Mouse (Mus musculus) kidney, postnatal 10 days (tissue): ENCODE results near the gene Ptk6.
A peak's percentile ranks its signal among the peaks of the same experiment; 100 is the strongest.

Experiments
- DNase-seq: peaks from one replicate; pipeline ENCODE4 v3.0.0; 2021; ENCODE audit warnings: mixed read lengths

Ptk6 gene

DNA sequence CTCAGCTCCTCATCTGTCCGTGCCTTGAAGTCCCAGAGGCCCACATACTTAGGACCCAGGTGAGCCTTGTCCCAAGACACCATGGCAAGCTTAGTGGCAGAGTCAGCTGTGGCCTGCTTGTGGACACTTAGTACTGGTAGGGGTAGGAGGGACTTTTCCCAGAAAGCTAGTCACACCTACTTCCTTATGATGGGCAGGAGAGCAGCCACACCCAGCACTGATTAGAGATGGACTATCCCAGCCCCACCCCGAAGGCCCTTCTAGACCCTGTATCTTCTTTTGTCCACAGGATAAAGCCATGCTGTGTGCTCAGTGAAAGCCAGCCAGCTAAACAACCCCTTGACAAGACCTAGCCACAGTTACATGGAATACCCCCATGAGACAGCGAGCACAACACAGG is at the start of gene Ptk6:
Gene Ptk6, minus strand, starts transcription at position 368 of the 400 bp plus-strand sequence.
- DNase-seq, result no peak

DNA sequence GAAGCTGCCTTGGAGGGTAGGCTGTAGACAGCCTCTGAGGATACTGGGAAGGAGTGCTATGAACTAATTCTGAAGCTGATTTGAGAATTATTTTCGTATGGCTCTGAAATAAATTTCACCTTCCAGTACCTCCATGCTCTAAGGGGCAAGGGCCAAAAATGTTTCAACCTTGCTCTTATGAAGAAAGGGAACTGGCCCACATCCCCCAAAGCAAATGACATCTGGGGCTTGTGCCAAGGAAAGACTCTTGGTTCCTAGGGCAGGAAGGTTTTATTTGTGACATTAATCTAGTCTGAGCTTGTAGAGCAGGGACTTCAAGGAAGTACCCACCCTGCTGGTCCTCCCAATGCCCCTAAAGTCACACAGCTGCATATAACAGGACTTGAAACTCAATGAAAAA is 49.3 kb upstream of the Ptk6 start:
- DNase-seq, result no peak

DNA sequence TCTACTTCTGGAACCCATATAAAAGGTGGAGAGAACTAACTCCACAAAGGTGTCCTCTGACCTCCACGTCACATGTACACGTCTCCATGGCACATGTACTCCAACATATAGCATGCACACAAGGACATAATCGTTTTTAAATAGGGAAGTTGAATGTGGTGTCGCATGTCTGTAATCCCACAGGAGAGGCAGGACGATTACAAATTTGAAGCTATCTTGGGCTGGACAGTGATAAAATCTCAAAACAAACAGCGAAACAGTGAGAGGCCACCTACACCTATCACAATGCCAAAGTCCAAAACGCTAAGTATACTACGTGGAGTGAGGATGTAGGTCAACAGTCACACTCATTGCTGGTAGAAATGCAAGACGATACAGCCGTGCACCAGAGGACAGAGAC is 46.6 kb upstream of the Ptk6 start:
- no peak for DNase-seq

DNA sequence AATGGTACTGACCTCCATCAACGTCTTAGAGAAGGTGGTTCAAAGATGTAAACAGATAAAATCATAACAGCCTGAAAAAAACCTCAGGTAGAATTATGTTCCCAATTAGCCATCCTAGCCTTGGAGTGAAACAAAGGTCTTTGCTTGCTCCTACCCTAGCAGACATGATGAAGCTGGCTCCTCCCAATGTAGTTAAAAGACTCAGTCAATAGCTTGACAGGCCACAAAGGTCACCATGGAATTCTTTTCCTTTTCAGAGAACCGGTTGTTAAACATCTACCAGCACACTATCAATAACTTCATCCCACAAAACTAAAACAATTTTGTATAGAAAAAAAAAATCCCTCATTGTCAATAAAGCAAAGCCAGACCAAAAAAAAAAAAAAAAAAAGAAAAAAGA is 42.4 kb upstream of the Ptk6 start:
- no peak for DNase-seq

DNA sequence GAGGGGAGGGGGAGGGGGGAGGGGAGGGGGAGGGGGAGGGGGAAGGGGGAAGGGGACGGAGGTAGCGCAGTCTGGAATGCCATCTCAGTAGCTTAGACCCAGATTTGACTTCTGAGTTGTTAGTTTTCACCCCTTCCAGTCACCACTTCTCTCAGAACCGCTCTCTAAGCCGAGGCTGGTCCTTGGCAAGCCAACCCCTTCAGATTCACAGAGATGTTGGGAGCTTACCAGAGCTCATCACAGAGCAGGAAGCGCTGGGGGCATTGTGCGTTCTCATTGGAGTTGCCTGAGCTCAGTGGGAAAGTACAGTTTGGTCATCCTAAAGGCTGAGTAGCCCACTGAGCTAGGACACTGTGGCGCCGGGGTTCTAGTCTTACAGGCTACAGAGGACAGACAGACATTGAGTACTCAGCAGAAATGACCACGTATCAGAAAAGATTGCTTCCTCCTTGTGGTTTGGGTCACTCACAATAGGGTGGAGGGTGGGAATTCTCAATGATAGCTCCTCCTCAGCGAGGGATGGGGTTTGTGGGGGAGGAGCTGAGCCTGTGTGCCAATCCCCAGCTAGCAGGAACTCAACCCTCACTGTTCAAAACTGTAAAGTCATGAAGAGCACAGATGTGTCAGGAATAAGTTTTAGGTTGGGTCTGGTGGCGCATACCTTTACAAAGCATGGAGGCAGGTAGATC is 41.3 kb upstream of the Ptk6 start:
- DNase-seq, result peak; percentile 55

DNA sequence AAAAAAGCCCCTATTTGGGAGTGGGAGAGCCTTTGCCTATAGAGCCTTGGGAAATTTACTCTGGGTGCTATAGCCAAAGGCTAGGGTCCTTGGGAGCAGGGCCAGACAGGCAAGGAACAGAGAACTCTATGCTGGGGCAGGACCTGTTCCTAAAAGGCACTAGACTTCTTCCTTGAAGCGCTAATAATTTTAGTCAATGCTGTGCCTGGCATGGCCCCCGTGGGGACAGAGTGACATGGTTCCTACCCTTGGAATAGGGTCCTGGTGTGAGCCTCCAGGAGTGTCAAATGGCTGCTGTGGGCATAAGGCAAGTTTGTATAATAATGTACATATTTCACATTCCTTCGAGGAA is 39.7 kb upstream of the Ptk6 start:
- DNase-seq, result no peak

DNA sequence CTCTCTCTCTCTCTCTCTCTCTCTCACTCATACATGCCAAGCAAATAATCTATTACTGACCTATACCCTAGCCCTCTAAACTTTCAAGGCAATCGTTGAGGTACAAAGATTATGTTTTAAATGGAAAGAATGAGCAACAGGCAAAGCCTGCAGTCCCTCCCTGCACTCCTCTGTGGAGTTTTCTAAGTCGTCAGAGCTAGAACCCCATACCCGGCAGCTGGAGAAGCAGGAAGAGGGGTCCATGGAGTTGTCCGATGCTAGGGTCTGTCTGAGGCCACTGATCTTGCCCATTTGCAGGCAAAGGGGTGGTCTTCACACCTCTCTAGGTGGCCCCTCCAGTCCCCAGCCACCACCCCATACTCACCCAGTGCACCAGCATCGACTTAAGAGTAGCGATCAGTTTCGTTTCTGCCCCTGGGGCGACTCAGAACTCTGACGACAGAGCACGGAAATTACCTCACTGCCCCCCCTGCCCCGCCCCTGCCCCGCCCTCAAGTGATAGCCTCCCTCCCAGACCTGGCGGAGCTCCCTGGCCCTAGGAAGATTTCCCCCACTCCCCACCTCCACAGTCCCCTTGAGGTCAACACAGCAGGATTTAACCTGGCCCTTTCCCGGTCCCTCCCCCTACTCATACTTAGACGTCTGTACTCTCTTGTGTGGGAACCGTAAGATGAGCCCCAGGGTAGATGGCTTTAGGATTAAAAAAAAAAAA is 39.2 kb upstream of the Ptk6 start, which contains the start of gene Helz2:
Gene Helz2, minus strand, starts transcription at position 426 of the 712 bp plus-strand sequence.
- DNase-seq, result peak; percentile 67

DNA sequence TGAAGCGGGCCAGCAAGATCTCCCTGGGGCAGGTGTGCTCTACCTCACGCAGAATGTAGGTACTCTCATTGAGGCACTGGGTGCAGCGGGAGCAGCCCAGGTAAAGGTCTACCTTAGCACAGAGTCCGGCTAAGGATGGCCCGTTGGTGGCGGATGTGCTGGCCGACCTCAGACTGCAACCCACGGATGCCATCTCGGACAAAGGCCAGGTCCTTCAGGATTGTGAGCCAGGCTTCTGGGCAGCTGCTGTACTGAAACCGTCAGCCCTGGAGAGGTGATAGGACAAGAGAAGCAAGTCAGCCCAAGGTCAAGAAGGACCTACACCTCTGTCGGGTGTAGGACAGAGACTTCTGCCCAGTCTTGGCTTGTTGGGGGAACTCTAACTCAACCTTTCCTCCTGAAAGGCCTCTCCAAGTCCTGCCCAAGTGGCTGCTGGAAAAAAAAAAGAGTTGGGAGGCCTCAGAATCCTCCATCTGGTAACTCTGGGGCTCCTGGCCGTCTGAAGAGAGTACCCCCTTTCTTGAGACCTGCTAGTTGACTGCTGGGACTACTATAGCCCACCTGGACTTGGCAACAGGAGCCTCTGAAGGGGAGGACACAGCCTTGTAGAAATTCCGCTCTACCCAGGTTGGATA is 38.3 kb upstream of the Ptk6 start:
- DNase-seq, result no peak

DNA sequence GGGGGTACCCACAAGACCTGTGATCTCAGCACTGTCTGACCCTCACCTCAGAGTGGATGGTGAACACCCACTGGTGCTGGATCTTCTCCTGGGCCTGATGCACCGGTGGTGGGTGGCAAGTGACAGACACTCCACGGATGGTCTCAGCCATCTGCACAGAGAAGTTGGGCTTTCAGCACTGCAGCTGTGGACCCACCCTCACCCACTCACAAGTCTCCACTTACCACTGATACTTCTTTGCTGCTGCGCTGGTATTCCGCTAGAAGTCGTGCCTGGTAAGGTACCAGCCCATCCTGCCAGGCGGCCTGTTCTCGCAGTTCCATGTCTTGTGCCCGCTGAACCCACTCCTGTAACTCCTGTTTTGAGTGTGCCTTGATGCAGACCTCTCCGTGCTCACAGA is 36.7 kb upstream of the Ptk6 start:
- DNase-seq, result no peak

DNA sequence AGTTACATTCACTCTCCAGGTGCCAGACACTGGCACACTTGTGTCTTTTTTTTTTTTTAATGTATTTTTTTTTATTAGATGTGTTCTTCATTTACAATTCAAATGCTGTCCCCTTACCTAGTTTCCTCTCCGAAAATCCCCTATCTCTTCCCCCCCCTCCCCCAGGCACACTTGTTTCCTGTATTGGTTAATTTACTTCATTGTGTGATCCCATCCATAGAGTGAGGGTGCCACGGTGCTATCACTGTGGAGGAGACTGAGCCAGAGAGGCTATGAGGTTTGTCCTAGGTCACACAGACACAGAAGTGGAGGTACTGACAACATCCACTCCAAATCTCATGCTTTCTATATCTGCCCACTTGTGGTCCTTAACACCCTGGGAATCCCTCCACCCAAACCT is 36.3 kb upstream of the Ptk6 start:
- no peak for DNase-seq

DNA sequence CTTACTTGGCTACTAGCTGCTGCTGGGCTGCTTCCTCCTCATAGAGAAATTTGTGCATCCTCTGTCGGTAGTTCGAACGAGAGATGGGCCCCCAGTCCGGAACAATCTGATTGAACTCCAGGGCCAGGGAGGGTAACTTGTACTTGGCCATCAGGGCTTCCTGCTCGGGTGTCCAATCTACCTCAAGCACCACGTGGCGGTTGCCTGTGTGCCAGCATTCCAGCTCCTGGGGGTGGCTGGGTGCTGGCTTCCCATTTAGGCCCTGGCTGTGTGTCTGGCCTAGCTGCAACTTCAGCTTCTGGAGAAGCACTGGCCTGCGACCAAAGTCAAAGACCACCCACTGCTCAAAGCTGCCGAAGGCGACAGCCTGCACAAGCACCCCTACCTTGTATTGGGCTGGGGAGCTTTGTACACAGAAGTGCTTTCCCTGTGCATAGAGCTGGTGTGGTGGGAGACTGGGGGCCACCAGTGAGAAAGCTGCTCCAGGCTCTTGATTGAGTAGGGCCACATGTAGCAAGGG is 35.6 kb upstream of the Ptk6 start:
- DNase-seq, result no peak

DNA sequence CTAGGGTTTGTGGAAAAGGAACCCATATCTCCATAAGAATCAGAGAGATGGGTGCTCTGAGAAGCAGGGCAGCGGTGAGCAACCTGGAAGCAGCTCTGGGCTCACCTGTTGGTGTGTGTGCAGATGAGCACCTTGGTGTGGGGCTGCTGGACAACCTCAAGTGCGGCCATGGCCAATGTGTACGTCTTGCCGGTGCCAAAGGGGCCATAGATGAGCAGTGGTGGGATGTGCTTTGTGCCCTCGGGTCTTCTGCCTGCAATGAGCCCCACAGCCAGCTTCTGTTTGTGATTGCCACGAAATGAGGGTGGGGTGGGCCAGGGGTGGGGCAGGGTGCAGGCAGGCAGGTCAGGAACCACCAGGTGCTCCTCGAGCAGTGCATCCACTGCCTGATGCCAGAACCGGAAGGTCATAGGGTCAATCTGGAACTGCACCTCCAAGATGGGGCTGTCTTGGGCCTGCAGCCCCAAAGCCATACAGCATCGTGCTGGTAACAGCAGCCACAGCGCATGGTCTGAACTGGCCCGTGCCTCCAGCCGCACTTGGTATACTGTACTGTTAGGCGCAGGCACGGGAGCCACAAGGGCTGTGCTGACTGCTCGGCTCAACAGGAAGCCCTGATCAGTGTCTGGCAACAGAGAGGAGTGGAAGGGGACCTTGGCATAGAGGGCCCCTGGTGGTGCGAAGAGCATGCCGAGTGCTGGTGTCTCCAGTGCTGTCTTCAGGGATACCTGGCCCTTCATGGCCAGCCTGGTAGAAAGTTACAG is 34.8 kb upstream of the Ptk6 start:
- no peak for DNase-seq

DNA sequence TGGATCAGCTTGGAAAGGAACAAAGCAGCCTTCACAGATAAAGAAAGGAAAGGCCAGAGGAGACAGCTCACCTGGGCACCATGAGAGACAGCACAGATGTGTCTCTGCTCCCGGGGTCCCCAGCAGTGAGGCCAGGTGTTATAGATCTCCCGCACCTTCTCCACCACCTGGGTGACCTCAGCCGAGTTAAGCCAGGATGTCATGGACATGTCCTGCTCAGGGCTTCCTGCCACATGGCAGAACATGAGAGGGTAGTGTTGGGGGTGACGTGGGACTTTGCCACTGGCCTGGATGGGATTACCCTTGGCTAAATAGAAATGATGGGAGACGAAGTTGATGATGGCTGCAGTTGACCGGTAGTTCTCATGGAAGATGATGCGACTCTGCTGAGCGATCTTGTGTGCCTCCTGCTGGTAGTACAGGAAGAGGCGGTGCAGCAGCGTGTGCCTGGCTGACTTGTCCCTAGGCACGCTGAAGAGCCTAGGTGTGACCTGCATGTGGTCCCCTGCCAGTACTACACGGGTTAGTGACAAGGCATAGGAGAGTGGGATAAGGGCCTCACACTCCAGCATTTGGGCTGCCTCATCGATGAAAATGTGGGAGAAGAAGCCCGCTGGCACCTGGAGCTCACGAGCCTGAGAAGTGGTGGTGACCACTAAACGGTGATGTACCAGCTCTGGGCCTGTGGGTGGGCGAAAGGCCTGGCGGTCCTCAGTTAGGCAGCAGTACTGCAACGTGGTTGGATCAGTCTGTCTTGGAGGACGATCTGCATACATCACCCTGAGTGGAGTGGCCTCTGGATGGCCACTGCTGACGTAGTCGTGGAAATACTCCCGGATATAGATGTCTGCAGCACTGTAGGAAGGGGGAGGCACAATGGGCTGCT is 33.3 kb upstream of the Ptk6 start:
- no peak for DNase-seq

DNA sequence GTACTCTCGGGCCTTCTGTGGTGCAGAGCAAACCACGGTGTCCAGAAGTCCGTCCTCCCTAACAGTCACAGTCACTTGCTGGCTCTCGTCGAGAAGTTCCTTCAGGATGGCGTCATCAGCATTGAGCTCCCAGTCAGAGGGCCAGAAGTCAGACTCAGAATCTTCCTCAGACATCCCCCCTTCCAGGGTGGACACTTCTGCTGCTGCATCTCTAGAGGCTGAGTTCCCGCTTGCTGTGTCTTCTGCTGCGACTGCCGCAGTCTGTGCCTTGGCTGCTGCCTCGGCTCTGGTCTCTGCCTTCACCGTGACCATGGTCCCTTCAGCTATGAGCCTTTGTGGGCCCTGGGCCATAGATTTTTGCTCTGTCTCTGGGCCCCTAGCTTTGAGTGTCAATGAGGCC is 32.1 kb upstream of the Ptk6 start:
- no peak for DNase-seq

DNA sequence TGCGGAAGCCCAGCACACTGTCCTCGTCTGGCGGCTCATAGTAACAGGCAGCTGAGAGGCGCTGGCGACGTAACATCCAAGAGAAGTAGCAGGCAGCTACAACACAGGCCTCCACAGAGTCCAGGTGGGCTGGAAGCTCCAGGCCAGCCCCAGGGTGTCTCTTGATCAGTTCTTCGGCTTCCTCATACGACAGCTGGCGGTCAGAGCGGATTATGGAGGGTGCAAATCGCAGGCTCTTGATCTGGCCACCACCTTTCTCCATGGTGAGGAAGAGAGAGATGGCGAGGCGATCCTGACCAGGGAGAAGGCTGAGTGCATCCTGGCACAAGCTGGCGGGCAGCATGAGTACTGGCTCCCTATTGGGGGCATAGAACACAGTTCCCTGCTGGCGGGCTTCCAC is 30.9 kb upstream of the Ptk6 start:
- DNase-seq, result no peak

DNA sequence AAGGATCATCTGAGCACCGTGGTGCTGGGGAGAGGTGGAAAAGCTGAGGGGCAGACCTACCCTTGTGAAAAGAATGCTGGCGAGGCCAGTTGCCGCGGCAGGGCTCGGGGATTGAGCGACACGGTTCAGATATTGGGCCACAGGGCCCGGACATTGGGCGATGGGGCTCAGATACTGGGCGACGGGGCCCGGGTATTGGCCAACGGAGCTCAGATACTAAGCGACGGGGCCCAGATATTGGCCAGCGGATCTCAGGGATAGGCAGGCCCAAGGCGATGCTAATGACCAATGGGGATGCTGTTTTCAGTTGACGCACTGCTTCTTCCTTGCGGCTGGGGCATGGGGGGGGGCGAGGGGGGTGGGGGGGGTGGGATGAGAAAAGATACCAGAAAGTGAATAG is 28.6 kb upstream of the Ptk6 start:
- no peak for DNase-seq

DNA sequence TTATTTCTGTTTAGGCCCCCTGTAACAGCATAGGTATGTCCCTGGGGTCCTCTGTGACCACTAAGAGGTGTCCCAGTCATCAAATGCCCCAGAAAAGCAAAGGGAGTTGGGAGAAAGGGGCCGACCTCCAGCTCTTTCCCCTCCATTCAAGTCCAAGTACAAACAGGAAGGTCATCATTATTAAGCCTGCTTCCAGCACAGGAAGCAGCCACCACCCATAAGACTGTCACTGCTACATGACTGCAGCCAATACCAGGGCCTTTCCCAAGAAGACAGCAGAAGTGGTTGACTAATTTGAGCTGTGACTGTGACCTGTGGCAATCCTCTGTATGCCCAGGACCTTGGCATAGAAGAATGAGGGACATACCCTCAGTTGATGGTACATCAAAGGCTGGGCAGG is 25.7 kb upstream of the Ptk6 start:
- no peak for DNase-seq

DNA sequence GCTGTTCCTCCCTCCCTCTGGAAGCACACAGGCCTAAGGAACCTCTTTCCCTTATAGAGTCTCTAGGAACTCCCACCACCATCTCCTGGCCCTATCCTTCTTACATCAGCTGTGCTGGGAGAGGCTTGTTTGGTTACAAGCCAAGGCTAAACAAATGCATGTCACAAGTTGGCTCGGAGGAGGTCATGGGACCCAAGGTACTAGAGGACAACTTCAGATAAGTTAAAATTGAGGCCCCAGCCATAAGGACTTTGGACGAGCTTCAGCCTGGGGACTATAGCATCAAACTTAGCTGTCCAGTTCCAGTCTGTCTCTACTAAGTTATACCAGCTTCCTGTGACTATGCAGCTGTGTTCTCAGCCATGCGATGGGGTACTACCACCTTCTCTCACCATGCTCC is 24.5 kb upstream of the Ptk6 start:
- no peak for DNase-seq

DNA sequence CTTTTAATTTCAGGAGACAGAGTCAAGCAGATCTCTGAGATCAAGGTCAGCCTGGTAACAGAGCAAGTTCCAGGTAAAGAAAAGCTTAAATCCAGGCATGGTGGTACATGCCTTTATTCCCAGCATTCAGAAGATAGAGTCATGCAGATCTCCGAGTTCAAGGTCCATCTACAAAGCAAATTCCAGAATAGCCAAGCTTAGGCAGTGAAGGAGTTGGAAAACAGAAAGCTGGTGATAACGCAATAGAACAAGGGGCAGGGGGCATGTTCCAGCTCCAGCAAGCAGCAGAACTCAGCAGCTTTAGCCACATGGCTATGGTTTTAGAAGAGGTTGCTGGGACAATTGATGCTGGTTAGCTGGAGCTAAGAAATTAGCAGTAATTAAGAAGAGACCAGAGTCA is 22.4 kb upstream of the Ptk6 start:
- DNase-seq, result no peak

DNA sequence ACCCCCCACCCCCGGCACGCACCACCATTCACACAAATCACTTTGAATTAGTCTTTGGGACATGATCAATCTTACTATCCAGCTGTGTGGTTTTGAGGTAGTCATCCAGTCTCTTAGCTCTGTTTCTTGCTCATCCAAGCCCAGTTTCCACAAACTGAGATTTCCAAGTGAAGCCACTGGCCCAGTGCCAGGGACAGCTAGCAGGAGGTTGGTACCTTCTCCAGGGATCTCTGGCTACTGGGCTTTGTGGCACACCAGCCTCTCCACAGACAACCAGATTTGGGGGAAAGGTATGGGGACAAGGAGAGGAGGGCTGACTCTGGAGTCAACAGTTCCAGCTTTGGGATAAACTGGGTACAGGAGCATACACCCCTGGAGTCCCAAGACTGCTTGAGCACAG is 17.8 kb upstream of the Ptk6 start:
- DNase-seq, result peak; percentile 53

DNA sequence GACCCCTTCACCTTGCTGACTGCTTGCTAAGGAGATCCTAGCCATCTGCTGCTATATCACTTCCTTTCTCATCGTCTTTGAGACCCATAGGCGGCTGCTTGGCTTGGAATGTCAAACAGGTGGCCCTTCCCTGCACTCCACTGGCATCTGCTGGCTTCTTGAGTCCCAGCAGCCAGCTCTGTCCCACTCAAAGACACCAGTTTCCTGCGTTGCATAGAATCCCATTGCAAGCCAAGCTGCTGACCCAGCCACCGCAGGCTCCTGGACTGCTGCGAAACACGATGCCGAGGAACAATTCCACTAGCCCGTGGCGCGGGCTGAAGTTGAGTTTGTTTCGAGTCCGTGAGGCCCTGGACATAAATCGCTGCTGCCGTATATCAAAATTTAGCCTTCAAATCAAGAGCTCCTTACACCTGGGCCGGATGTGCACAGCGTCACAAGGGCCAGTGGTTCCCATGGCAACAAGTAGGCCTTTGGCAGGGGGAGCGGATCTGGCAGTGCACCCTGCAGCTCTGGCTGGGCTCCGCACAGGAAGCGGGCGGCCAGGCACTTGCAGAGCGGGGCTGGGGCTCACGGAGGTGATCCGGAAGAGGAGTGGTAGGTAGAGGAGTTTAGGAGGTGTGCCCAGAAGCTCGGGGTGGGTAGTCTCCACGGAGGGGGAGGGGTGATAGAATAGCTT is 17.1 kb upstream of the Ptk6 start, which contains the start of gene Fndc11:
Gene Fndc11, plus strand, starts transcription at position 476 of the 679 bp plus-strand sequence.
- DNase-seq, result peak; percentile 88
